Mouse (Mus musculus) liver, embryonic 14 days (tissue): ENCODE measurements around the gene A030003K21Rik. TPM values are rescaled to one million over a fixed set of nuclear protein-coding genes. Genes with fewer than 3 reads are reported as not detected.

Source experiments
- polyA plus RNA-seq: library from polyadenylated mRNA; depleted of rRNA; stranded (reverse); fragments of >200 nt; gene quantifications from 2 replicates; pipeline ENCODE4 v1.2.3, GENCODE M21; 2012; rRNA removed

The A030003K21Rik gene
- not detected in 2 replicates for polyA plus RNA-seq

GRCm38 (mm10) chr1:82943295-82943694 is at the start of gene A030003K21Rik:
A030003K21Rik (minus strand) TSS chr1:82943388.

DNA sequence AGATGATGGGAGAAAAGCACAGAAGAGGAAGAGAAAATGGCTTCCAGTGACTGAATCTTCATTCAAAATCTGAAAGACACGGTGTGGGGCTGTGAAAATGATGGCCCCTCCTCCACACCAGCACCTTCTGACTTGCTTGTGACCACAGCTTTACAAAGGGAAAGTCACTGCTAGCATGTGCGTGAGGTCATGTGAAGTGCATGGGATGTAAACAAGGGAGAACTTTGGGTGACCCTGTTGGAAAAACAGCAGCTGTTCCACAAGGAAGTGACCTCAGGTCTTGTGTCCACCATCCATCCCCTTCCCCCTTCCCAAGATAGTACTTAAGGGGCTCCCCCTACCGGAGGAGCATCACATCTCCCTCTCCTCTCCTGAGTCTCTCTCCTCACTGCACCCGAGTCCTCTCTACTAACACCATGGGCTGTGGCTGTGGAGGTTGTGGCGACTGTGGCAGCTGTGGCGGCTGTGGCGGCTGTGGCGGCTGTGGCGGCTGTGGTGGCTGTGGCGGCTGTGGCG is 16.7 kb upstream of the A030003K21Rik start, which contains the start of gene Gm47955:
Gm47955 (plus strand) TSS at position 417 of the 516 bp plus-strand sequence.

DNA sequence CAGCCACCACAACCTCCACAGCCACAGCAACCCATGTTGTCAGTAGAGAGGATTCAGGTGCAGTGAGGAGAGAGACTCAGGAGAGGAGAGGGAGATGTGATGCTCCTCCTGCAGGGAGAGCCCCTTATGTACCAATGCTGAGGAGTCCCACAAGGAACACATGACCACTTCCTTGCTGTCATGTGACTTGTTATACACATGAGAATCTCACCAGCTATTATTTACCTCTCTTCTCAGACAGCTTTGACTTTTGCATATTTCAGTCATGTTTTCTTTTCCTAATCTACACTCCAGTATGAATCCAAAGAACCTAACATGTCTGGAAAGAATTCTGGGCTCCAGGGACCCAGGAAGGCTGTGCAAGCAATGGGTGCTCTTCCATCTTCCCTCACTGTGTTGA is 12.7 kb upstream of the A030003K21Rik start, which contains the start of gene Gm7544:
Gm7544 (minus strand) TSS at position 101 of the 400 bp plus-strand sequence.

GRCm38 (mm10) chr1:82931326-82931725 is 11.9 kb downstream of the A030003K21Rik start, which contains the start of gene Gm6217:
Gm6217 (minus strand) TSS chr1:82931399.

GRCm38 (mm10) chr1:82924650-82925049 is 18.5 kb downstream of the A030003K21Rik start, which contains the start of gene A030014E15Rik:
A030014E15Rik (plus strand) TSS chr1:82924917.

GRCm38 (mm10) chr1:82913025-82913424 is 30.2 kb downstream of the A030003K21Rik start, which contains the start of gene A030005L19Rik:
A030005L19Rik (plus strand) TSS chr1:82913325.

Other genes starting within 250 kb of the A030003K21Rik start
- gene Mff, start 218.5 kb downstream of the A030003K21Rik start, polyA plus RNA-seq, result 83.3 and 93.7 TPM in 2 replicates
- not detected in 2 replicates for gene Tm4sf20, start 174.9 kb downstream of the A030003K21Rik start, polyA plus RNA-seq
- gene Gm47791, start 172.1 kb downstream of the A030003K21Rik start, polyA plus RNA-seq, result not detected in 2 replicates
- gene Agfg1, start 103.9 kb downstream of the A030003K21Rik start, polyA plus RNA-seq, result 37.8 and 46.2 TPM in 2 replicates
- 1.8 and 2.1 TPM in 2 replicates for gene A030005L19Rik, start 30.1 kb downstream of the A030003K21Rik start, polyA plus RNA-seq
- 0.09 TPM in 2 replicates for gene A030014E15Rik, start 18.5 kb downstream of the A030003K21Rik start, polyA plus RNA-seq
- gene Gm6217, start 12.0 kb downstream of the A030003K21Rik start, polyA plus RNA-seq, result not detected in 2 replicates
- gene Gm7544, start 12.6 kb upstream of the A030003K21Rik start, polyA plus RNA-seq, result not detected in 2 replicates
- gene Gm47955, start 16.9 kb upstream of the A030003K21Rik start, polyA plus RNA-seq, result not detected in 2 replicates
- gene Gm47959, start 57.2 kb upstream of the A030003K21Rik start, polyA plus RNA-seq, result not detected in 2 replicates
- gene Slc19a3, start 95.1 kb upstream of the A030003K21Rik start, polyA plus RNA-seq, result 0.03 and 0.06 TPM in 2 replicates
- gene Krtap28-10, start 99.1 kb upstream of the A030003K21Rik start, polyA plus RNA-seq, result not detected in 2 replicates
- not detected in 2 replicates for gene Gm47969, start 101.5 kb upstream of the A030003K21Rik start, polyA plus RNA-seq
- not detected in 2 replicates for gene A030005K14Rik, start 116.0 kb upstream of the A030003K21Rik start, polyA plus RNA-seq
- gene Krtap28-13, start 117.5 kb upstream of the A030003K21Rik start, polyA plus RNA-seq, result not detected in 2 replicates
- 0.05 and 0.09 TPM in 2 replicates for gene Ccl20, start 173.4 kb upstream of the A030003K21Rik start, polyA plus RNA-seq
- 0.01 TPM in 1 of 2 replicates, not detected in the other for gene Daw1, start 216.4 kb upstream of the A030003K21Rik start, polyA plus RNA-seq